26 mouse cellular contexts compared by ENCODE assay signal in the genomic region with DNA sequence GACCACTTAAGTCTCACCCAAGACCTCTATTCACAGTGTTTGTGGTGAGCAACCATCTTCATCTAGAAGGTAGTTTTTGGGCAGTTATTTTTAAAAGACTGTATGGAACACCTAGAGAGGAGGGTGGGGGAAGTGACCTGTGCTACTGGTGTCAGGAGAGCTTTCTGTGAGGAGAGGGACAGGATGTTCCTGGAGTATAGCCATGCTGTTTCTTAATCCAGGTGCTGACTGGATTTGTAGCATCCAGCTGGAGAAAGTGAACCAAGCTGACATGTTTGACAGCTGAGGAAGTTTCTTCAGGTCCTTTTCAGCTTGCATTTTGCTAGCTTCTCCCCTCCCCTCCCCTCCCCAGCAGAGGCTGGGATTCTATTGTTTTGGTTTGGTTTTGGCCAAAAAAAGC. TPM values are rescaled to one million over a fixed set of nuclear protein-coding genes. Genes with fewer than 3 reads are reported as not detected.
A peak's percentile ranks its signal among the peaks of the same experiment; 100 is the strongest.
DNase-seq lines count a peak whose midpoint lies in the region; ATAC-seq and TF ChIP-seq lines count a peak whose summit lies in the region.
"Had no signal": no experiment of that assay in that cellular context is flagged by ENCODE, and none has a peak within 500 bp of the region (broad histone marks: within the 10 kb centered on the region; RNA-seq: fewer than 3 reads in every experiment).

No protein-coding gene starts in this region.

- H3K4me1 ChIP-seq in liver, adult 2 months (ENCODE audit: control insufficient read depth, insufficient read depth, low read length), result peaks cover 19% of the 10 kb centered on the region
- no peaks in the 10 kb centered on the region for H3K4me1 ChIP-seq in liver, embryonic 12.5 days
- H3K4me1 ChIP-seq in CH12.LX (ENCODE audit: control insufficient read depth in 1 of 2, insufficient read depth in 2 of 2), result 0 out of 4 replicates have a peak, but pooled peaks cover 0 to 4% of the 10 kb centered on the region in 2 experiments
- 0 out of 2 replicates have a peak, but pooled peaks cover 2% of the 10 kb centered on the region for H3K4me1 ChIP-seq in embryonic facial prominence, embryonic 10.5 days
- H3K4me1 ChIP-seq: embryonic facial prominence, embryonic 13.5 days; embryonic facial prominence, embryonic 15.5 days; forebrain, embryonic 10.5 days; forebrain, embryonic 12.5 days had no signal

- TF ChIP-seq RAD21 in CH12.LX (IDR thresholded peaks at IDR 0.05; ENCODE audit: low read depth, low read length), result no peak

- no peak for TF ChIP-seq POLR2A in liver, adult 2 months (IDR thresholded peaks at IDR 0.05; ENCODE audit: extremely low read depth, insufficient read depth, low read length)
- TF ChIP-seq POLR2A in CH12.LX (IDR thresholded peaks at IDR 0.05; ENCODE audit: low read depth, low read length), result no peak

- no peak overlapping the region for H3K9ac ChIP-seq in liver, adult 2 months (ENCODE audit: low read depth, low read length)
- H3K9ac ChIP-seq in liver, embryonic 12.5 days, result no peak overlapping the region
- H3K9ac ChIP-seq in CH12.LX (ENCODE audit: insufficient read depth, low read depth), result no peak overlapping the region
- H3K9ac ChIP-seq: embryonic facial prominence, embryonic 13.5 days; embryonic facial prominence, embryonic 15.5 days; forebrain, embryonic 12.5 days had no signal

- no peak overlapping the region for H3K4me3 ChIP-seq in gastrocnemius, adult 2 months
- H3K4me3 ChIP-seq in liver, adult 2 months (ENCODE audit: insufficient read depth, low read depth, low read length), result no peak overlapping the region
- no peak overlapping the region for H3K4me3 ChIP-seq in liver, embryonic 12.5 days
- H3K4me3 ChIP-seq in CH12.LX (replicated peaks in 1 of 3; ENCODE audit: low read depth in 2 of 3, low read length in 2 of 3, poor library complexity in 1 of 3), result no peak overlapping the region
- H3K4me3 ChIP-seq in embryonic facial prominence, embryonic 10.5 days, result no peak overlapping the region
- H3K4me3 ChIP-seq: embryonic facial prominence, embryonic 13.5 days; embryonic facial prominence, embryonic 15.5 days; erythroblast, embryonic 14.5 days; forebrain, embryonic 10.5 days; forebrain, embryonic 12.5 days had no signal

- peaks cover 24% of the 10 kb centered on the region for H3K36me3 ChIP-seq in liver, adult 2 months (ENCODE audit: control insufficient read depth, insufficient read depth, low read length)
- peaks cover 60% of the 10 kb centered on the region for H3K36me3 ChIP-seq in liver, embryonic 12.5 days
- H3K36me3 ChIP-seq in CH12.LX (replicated peaks in 1 of 2; ENCODE audit: control insufficient read depth in 1 of 2, insufficient read depth in 1 of 2, low read length in 1 of 2), result peaks cover 47 to 75% of the 10 kb centered on the region in 2 experiments
- peaks cover 78% of the 10 kb centered on the region for H3K36me3 ChIP-seq in embryonic facial prominence, embryonic 10.5 days (replicated peaks)

- dilution Hi-C loops in CH12.LX (cut with MboI; ENCODE audit: extremely low pct_ligation_motif_present, extremely low pct_unique_long_range_greater_than_20kb, low sequenced_read_pairs), result no loop called here

- intact Hi-C loops in gastrocnemius, adult 2 months (cut with DNase I), result loop anchor here (2.0 kb wide), 1 partner anchor 20 kb away; no protein-coding TSS in a partner anchor
- intact Hi-C loops in left cerebral cortex, postnatal 4 days (cut with DNase I), result no loop called here

- H3K27me3 ChIP-seq in liver, adult 2 months (ENCODE audit: control insufficient read depth, insufficient read depth, low read length), result no peaks in the 10 kb centered on the region
- H3K27me3 ChIP-seq in liver, embryonic 12.5 days (replicated peaks), result no peaks in the 10 kb centered on the region
- H3K27me3 ChIP-seq in CH12.LX (replicated peaks), result no peaks in the 10 kb centered on the region
- H3K27me3 ChIP-seq in embryonic facial prominence, embryonic 10.5 days (replicated peaks; ENCODE audit: low read depth, poor library complexity, severe bottlenecking), result no peaks in the 10 kb centered on the region
- H3K27me3 ChIP-seq: embryonic facial prominence, embryonic 13.5 days; embryonic facial prominence, embryonic 15.5 days; forebrain, embryonic 12.5 days; Patski had no signal

- TF ChIP-seq CTCF in gastrocnemius, adult 2 months (IDR thresholded peaks at IDR 0.05), result no peak
- no peak for TF ChIP-seq CTCF in liver, adult 2 months (IDR thresholded peaks at IDR 0.05; ENCODE audit: low read depth, low read length)
- no peak for TF ChIP-seq CTCF in CH12.LX (conservative IDR thresholded peaks at IDR 0.05 in 1 of 2, IDR thresholded peaks at IDR 0.05 in 1 of 2; ENCODE audit: low read depth in 2 of 2, low read length in 2 of 2)

- H3K27ac ChIP-seq in gastrocnemius, adult 2 months, result peak overlapping the region; percentile 91
- H3K27ac ChIP-seq in liver, adult 2 months (replicated peaks; ENCODE audit: insufficient read depth, low read depth, low read length), result peak overlapping the region; percentile 79
- H3K27ac ChIP-seq in liver, embryonic 12.5 days, result no peak overlapping the region
- no peak overlapping the region for H3K27ac ChIP-seq in CH12.LX (ENCODE audit: insufficient read depth, low read depth)
- no peak overlapping the region for H3K27ac ChIP-seq in embryonic facial prominence, embryonic 10.5 days (replicated peaks)
- H3K27ac ChIP-seq: embryonic facial prominence, embryonic 13.5 days; forebrain, embryonic 10.5 days; forebrain, embryonic 12.5 days had no signal

- no peak for TF ChIP-seq EP300 in CH12.LX (IDR thresholded peaks at IDR 0.05; ENCODE audit: low read length)

- H3K4me2 ChIP-seq in liver, embryonic 12.5 days, result no peak overlapping the region
- H3K4me2 ChIP-seq in CH12.LX (ENCODE audit: insufficient read depth, low read depth, poor library complexity, severe bottlenecking), result no peak overlapping the region
- H3K4me2 ChIP-seq: embryonic facial prominence, embryonic 13.5 days; embryonic facial prominence, embryonic 15.5 days; forebrain, embryonic 12.5 days had no signal

- DNase-seq in gastrocnemius, adult 2 months, result peak; percentile 52
- no peak for DNase-seq in gastrocnemius, postnatal 10 days
- DNase-seq in liver, adult 2 months (ENCODE audit: extremely low read depth, low read depth, low spot score), result peak; percentile 81
- no peak for DNase-seq in CH12.LX (ENCODE audit: extremely low read depth)
- DNase-seq in gonadal fat pad, adult 2 months (ENCODE audit: low read depth), result peak; percentile 75
- DNase-seq in embryonic facial prominence, embryonic 10.5 days (ENCODE audit: low spot score), result no peak
- DNase-seq in left cerebral cortex, postnatal 4 days, result no peak
- DNase-seq: adrenal gland, adult 8-10 months; adrenal gland, postnatal 14 days; adrenal gland, postnatal 36 days; cerebellum, adult 11-12 months; cerebellum, adult 2 months; cerebellum, adult 9-10 months; cerebellum, postnatal 10 days; cerebellum, postnatal 25 days had no signal

- in situ Hi-C loops in CH12.LX (cut with MboI; ENCODE audit: low pct_ligation_motif_present, low pct_unique_long_range_greater_than_20kb, low sequenced_read_pairs), result no loop called here

- H3K79me2 ChIP-seq in liver, adult 2 months (ENCODE audit: control insufficient read depth, insufficient read depth, low read length), result no peaks in the 10 kb centered on the region
- H3K79me2 ChIP-seq in CH12.LX (replicated peaks; ENCODE audit: control insufficient read depth, extremely low read depth, insufficient read depth, poor library complexity, severe bottlenecking), result no peaks in the 10 kb centered on the region

- H3K9me3 ChIP-seq in liver, embryonic 12.5 days (replicated peaks), result no peaks in the 10 kb centered on the region
- no peaks in the 10 kb centered on the region for H3K9me3 ChIP-seq in CH12.LX (replicated peaks; ENCODE audit: low read length)
- no peaks in the 10 kb centered on the region for H3K9me3 ChIP-seq in embryonic facial prominence, embryonic 10.5 days
- H3K9me3 ChIP-seq: embryonic facial prominence, embryonic 13.5 days; embryonic facial prominence, embryonic 15.5 days; forebrain, embryonic 10.5 days; forebrain, embryonic 12.5 days; G1E had no signal

- no peak for ATAC-seq in liver, embryonic 12.5 days
- ATAC-seq: activated CD4-positive, CD25-positive, alpha-beta regulatory T cell, adult 4 months; forebrain, embryonic 14.5 days; forebrain, embryonic 16.5 days; Patski had no signal

RNA-seq across cellular contexts. Expression of a gene that starts 24.5 kb away (rescaled TPM):
- total RNA-seq in gastrocnemius, adult 2 months (2021), result 10 to 100 TPM; 18.0 to 24.5 TPM
- 10 to 100 TPM; 26.1 to 26.5 TPM for total RNA-seq in gastrocnemius, postnatal 10 days (2021)
- total RNA-seq in liver, adult 2 months (2014; rRNA removed), result 3.0 and 3.5 TPM in 2 replicates
- 3.8 and 5.4 TPM in 2 replicates for polyA plus RNA-seq in liver, adult 2 months (2012; rRNA removed)
- polyA plus RNA-seq in liver, embryonic 12.5 days (2016; fragmentation: Nextera tagmentation; extraction: Ambion mirVana), result 16.9 and 18.7 TPM in 2 replicates
- total RNA-seq in CH12.LX (2012; rRNA removed) (22.0 and 22.1 TPM in 2 replicates), CH12.LX (2014; rRNA removed) (21.5 and 23.6 TPM in 2 replicates)
- 17.3 and 19.4 TPM in 2 replicates for polyA plus RNA-seq in CH12.LX (2012; ENCODE audit: insufficient read length, low read depth)
- 33.8 and 44.7 TPM in 2 replicates for polyA plus RNA-seq in gonadal fat pad, adult 2 months (2012; rRNA removed)
- polyA plus RNA-seq in embryonic facial prominence, embryonic 10.5 days (2016; fragmentation: Nextera tagmentation; extraction: Ambion mirVana), result 29.5 and 30.1 TPM in 2 replicates
- 10 to 100 TPM; 36.6 to 43.1 TPM for total RNA-seq in left cerebral cortex, postnatal 4 days (2021)

RNA-seq across cellular contexts. Expression of a gene that starts 52.2 kb away (rescaled TPM):
- 10 to 100 TPM; 19.9 to 24.8 TPM for total RNA-seq in gastrocnemius, adult 2 months (2021)
- total RNA-seq in gastrocnemius, postnatal 10 days (2021), result 10 to 100 TPM; 16.5 to 17.7 TPM
- total RNA-seq in liver, adult 2 months (2014; rRNA removed), result 52.0 and 57.7 TPM in 2 replicates
- 37.9 and 40.9 TPM in 2 replicates for polyA plus RNA-seq in liver, adult 2 months (2012; rRNA removed)
- polyA plus RNA-seq in liver, embryonic 12.5 days (2016; fragmentation: Nextera tagmentation; extraction: Ambion mirVana), result 8.2 and 9.1 TPM in 2 replicates
- total RNA-seq in CH12.LX (2012; rRNA removed) (10.0 and 17.6 TPM in 2 replicates), CH12.LX (2014; rRNA removed) (7.2 and 7.3 TPM in 2 replicates)
- 6.0 and 10.9 TPM in 2 replicates for polyA plus RNA-seq in CH12.LX (2012; ENCODE audit: insufficient read length, low read depth)
- polyA plus RNA-seq in gonadal fat pad, adult 2 months (2012; rRNA removed), result 28.1 and 37.0 TPM in 2 replicates
- 21.8 and 24.8 TPM in 2 replicates for polyA plus RNA-seq in embryonic facial prominence, embryonic 10.5 days (2016; fragmentation: Nextera tagmentation; extraction: Ambion mirVana)
- total RNA-seq in left cerebral cortex, postnatal 4 days (2021), result 10 to 100 TPM; 41.6 to 42.0 TPM

RNA-seq across cellular contexts. Expression of a gene that starts 57.3 kb away (rescaled TPM):
- total RNA-seq in gastrocnemius, adult 2 months (2021), result 10 to 100 TPM; 22.5 to 26.3 TPM
- total RNA-seq in gastrocnemius, postnatal 10 days (2021), result 10 to 100 TPM; 20.4 to 26.2 TPM
- 1.5 and 1.6 TPM in 2 replicates for total RNA-seq in liver, adult 2 months (2014; rRNA removed)
- polyA plus RNA-seq in liver, adult 2 months (2012; rRNA removed), result 2.4 and 2.7 TPM in 2 replicates
- polyA plus RNA-seq in liver, embryonic 12.5 days (2016; fragmentation: Nextera tagmentation; extraction: Ambion mirVana), result 8.2 and 8.5 TPM in 2 replicates
- total RNA-seq in CH12.LX (2012; rRNA removed) (0.42 TPM in 2 replicates), CH12.LX (2014; rRNA removed) (0.85 and 1.2 TPM in 2 replicates)
- 1.2 and 3.2 TPM in 2 replicates for polyA plus RNA-seq in CH12.LX (2012; ENCODE audit: insufficient read length, low read depth)
- polyA plus RNA-seq in gonadal fat pad, adult 2 months (2012; rRNA removed), result 1.8 and 2.1 TPM in 2 replicates
- 2.8 and 3.0 TPM in 2 replicates for polyA plus RNA-seq in embryonic facial prominence, embryonic 10.5 days (2016; fragmentation: Nextera tagmentation; extraction: Ambion mirVana)
- total RNA-seq in left cerebral cortex, postnatal 4 days (2021), result 10 to 100 TPM in 1 of 2 experiments, 1 to 10 TPM in 1; 7.0 to 11.0 TPM

Comparison
In these comparisons a context has a peak if more than half of its experiments do, and no peak if none do; other contexts are left out.
1. DNase-seq: peak in gastrocnemius, adult 2 months (single experiment), liver, adult 2 months (single experiment) and gonadal fat pad, adult 2 months (single experiment); none in gastrocnemius, postnatal 10 days (single experiment), CH12.LX (single experiment), embryonic facial prominence, embryonic 10.5 days (single experiment) and left cerebral cortex, postnatal 4 days (single experiment).
2. H3K27ac ChIP-seq: peak in gastrocnemius, adult 2 months (single experiment) and liver, adult 2 months (single experiment); none in liver, embryonic 12.5 days (single experiment), CH12.LX (single experiment) and embryonic facial prominence, embryonic 10.5 days (single experiment).